Mouse (Mus musculus) limb, embryonic 11.5 days (tissue): ENCODE measurements at regions not wholly inside any gene's neighbourhood (a gene's known extent, or its start where the extent isn't known, plus 50 kb on each side); places are given as distances from the start of the nearest gene placed in this dataset.

Source experiments
- ATAC-seq: fragments of 200-750 bp; cut with Nextera tagmentation; 2 replicates; pipeline ENCODE4 v1.8.0; 2017; ENCODE audit warnings: low read depth; ENCODE audit not compliant: insufficient number of reproducible peaks, low FRiP score, low TSS enrichment
- DNase-seq: peaks from one replicate; pipeline ENCODE4 v3.0.0-alpha.2; 2015; ENCODE audit warnings: low spot score
- H3K27ac ChIP-seq: fragments of 300-500 bp; sonication (generic); replicated peaks from 2 replicates; pipeline ENCODE4 v1.5.1; 2014; ENCODE audit warnings: low read depth, mild to moderate bottlenecking, low read length
- H3K27me3 ChIP-seq: fragments of 300-500 bp; sonication (generic); 2 replicates; pipeline ENCODE4 v1.6.1; 2014; ENCODE audit warnings: mild to moderate bottlenecking, low read length, mixed read lengths; ENCODE audit not compliant: control insufficient read depth, insufficient read depth
- H3K36me3 ChIP-seq: fragments of 300-500 bp; sonication (generic); 2 replicates; pipeline ENCODE4 v1.6.1; 2014; ENCODE audit warnings: mild to moderate bottlenecking, low read length, moderate library complexity, mixed read lengths; ENCODE audit not compliant: control insufficient read depth, insufficient read depth
- H3K4me1 ChIP-seq: fragments of 300-500 bp; sonication (generic); 2 replicates; pipeline ENCODE4 v1.6.1; 2014; ENCODE audit warnings: low read length, mixed read lengths; ENCODE audit not compliant: control insufficient read depth, insufficient read depth
- H3K4me2 ChIP-seq: fragments of 300-500 bp; sonication (generic); 2 replicates; pipeline ENCODE4 v1.6.1; 2014; ENCODE audit warnings: low read depth, mild to moderate bottlenecking, moderate library complexity; ENCODE audit not compliant: severe bottlenecking
- H3K4me3 ChIP-seq: fragments of 300-500 bp; sonication (generic); 2 replicates; pipeline ENCODE4 v1.5.1; 2014; ENCODE audit warnings: low read depth, low read length
- H3K9ac ChIP-seq: fragments of 300-500 bp; sonication (generic); 2 replicates; pipeline ENCODE4 v1.6.1; 2014; ENCODE audit warnings: mild to moderate bottlenecking, low read length
- H3K9me3 ChIP-seq: fragments of 300-500 bp; sonication (generic); 2 replicates; pipeline ENCODE4 v1.6.1; 2016; ENCODE audit warnings: low read length; ENCODE audit not compliant: control insufficient read depth
- WGBS: fragments of 180-500 bp; shearing (Covaris S2); extraction: QIAGEN DNeasy Blood & Tissue Kit; methylation state at CpG from one replicate; pipeline ENCODE4 v1.1.7; 2014; 5-methylcytosine and 5-hydroxymethylcytosine counted together

DNA sequence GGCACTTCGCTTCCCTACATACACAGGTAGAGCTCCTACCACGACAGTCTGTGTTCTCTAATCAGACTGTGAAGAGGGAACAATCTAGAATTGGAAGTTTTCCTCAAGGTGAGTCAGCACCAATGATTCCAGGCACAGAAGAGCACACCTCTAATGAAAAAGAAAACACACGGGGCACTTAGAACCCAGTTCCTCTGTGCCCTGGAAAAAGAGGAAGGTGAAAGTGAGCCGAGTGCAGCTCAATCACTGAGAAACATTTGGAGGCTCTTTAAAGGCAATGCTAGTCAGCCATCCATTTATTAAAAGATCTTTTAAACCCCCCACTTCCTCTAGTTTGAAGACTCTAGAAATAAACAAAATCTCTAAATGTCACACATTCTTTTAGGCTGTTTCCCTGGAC, 108.4 kb upstream of the Adgrl2 start:
- 63% methylated on average over 4 of the region's 4 CpGs for WGBS
- H3K4me1 ChIP-seq: no peaks in the 10 kb centered on the region

DNA sequence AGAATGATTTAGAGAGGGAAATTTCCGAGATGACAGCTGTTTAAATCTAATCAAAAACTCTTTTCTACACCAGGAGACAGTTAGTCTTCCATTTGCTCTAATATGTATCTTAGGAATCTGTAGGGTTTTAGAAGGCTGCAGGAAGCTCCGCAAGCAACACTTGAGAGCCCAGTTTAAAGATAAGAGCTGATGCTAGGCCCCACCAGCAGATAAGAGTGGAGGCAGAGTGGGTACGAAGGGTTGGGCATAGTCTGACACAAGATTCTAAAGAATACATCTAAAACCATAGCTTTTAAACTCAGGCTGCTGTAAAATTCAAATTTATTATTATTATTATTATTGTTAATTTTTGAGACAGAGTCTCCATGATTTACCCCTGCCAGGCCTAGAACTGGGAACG, 106.7 kb upstream of the Adgrl2 start:
- 83% methylated on average over 4 of the region's 4 CpGs for WGBS
- no peak overlapping the region for H3K4me3 ChIP-seq

More for the DNA sequence above, 108.4 kb upstream of the Adgrl2 start:
- Histone ChIP-seq H3K9me3 (no peaks in the 10 kb centered on the region), H3K9ac (no peak overlapping the region), H3K27me3 (no peaks in the 10 kb centered on the region), H3K27ac (no peak overlapping the region), H3K4me2 (no peak overlapping the region), H3K4me3 (no peak overlapping the region), H3K36me3 (no peaks in the 10 kb centered on the region)
- DNase-seq (no peak), ATAC-seq (no peak)

DNA sequence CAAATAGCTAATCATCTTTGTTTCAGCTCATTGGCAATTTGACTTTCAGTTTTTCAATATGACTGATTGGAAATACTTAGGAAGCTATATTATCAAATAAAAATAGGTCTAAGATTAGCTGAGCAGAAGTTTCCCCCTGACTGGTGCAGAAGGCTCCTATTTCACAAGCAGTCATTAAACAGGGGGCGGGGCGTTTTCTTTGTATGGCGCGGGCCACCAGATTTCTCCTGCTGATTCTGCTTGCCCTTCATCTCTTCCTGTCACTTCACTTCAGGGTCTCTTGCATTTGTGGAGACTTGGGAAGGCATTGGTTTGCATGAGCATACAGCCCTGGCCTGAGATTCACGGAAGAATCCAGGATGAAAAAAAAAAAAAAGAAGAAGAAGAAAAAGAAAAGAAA, 102.3 kb upstream of the Adgrl2 start:
- H3K27ac ChIP-seq: no peak overlapping the region
- H3K4me1 ChIP-seq: peaks cover 31% of the 10 kb centered on the region
- peak overlapping the region; percentile 16; the same call in 1 of the 2 replicates for H3K4me2 ChIP-seq
- no peaks in the 10 kb centered on the region for H3K27me3 ChIP-seq
- no peak overlapping the region for H3K4me3 ChIP-seq
- ATAC-seq (no peak), DNase-seq (peak; percentile 65)
- no peaks in the 10 kb centered on the region for H3K9me3 ChIP-seq
- H3K9ac ChIP-seq: no peak overlapping the region
- WGBS: 2% methylated on average over 5 of the region's 5 CpGs
- no peaks in the 10 kb centered on the region for H3K36me3 ChIP-seq

More for the DNA sequence above, 106.7 kb upstream of the Adgrl2 start:
- Histone ChIP-seq H3K4me1 (0 out of 2 replicates have a peak, but pooled peaks cover 6% of the 10 kb centered on the region), H3K4me2 (no peak overlapping the region), H3K36me3 (no peaks in the 10 kb centered on the region), H3K27me3 (no peaks in the 10 kb centered on the region), H3K9me3 (no peaks in the 10 kb centered on the region), H3K27ac (no peak overlapping the region), H3K9ac (no peak overlapping the region)
- no peak for ATAC-seq
- DNase-seq: no peak

DNA sequence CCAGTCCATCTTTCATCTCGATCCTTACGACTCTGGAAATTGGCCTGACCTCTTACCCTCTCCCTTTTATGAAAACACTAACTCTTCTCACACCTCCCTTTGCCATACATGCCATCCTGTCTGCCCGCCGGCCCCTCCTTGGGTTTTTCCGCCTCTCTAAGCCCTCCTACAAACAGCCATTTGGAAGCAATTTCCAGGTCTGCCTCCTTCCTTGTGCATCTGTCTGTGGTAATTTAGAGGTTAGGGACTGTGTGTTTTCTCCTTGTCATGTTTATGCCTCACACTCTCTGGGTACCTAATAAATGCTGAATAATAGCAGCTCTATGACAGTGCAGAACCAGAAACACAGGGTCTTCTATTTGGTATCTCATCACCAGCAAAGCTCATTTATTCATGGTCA, 99.7 kb upstream of the Adgrl2 start:
- H3K4me1 ChIP-seq: peaks cover 33% of the 10 kb centered on the region
- peak; percentile 58 for DNase-seq
- ATAC-seq: no peak
- no peak overlapping the region for H3K27ac ChIP-seq
- no peak overlapping the region for H3K4me3 ChIP-seq
- 6% methylated on average over 5 of the region's 5 CpGs for WGBS
- H3K27me3 ChIP-seq: no peaks in the 10 kb centered on the region
- H3K4me2 ChIP-seq: no peak overlapping the region
- H3K36me3 ChIP-seq: no peaks in the 10 kb centered on the region
- no peak overlapping the region for H3K9ac ChIP-seq
- H3K9me3 ChIP-seq: no peaks in the 10 kb centered on the region

DNA sequence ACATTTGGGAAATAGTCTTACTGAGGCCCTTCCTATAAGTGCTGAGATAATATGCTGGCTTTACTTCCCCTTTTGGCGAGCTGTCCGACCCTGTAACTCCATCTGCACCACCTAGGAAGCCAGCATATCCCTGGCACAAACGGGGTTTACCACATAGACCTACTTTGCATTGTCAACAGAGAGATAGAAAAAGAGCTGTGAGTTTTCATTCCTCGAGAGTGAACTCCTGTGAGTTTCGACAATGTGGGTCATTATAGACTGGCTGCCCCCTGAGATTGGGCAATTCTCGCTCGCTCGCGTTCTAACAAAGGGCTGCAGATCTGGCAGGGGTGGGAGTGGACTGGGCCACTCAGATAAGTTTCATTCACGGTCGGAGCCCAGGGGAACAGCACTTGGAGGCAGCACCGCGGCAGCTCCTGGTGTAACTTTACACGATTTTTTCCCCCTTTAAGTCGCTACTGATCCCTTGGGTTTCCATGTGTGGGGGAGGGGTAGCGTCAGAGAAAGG, 98.3 kb upstream of the Adgrl2 start:
- Histone ChIP-seq H3K4me1 (peaks cover 35% of the 10 kb centered on the region), H3K4me3 (peak overlapping the region; percentile 9; the same call in 1 of the 2 replicates), H3K36me3 (no peaks in the 10 kb centered on the region), H3K27ac (no peak overlapping the region), H3K9ac (peak overlapping the region; percentile 3; the same call in 1 of the 2 replicates), H3K27me3 (no peaks in the 10 kb centered on the region), H3K9me3 (no peaks in the 10 kb centered on the region), H3K4me2 (peak overlapping the region; percentile 24)
- WGBS: 4% methylated on average over 16 of the region's 16 CpGs
- ATAC-seq (no peak), DNase-seq (peak; percentile 70)

DNA sequence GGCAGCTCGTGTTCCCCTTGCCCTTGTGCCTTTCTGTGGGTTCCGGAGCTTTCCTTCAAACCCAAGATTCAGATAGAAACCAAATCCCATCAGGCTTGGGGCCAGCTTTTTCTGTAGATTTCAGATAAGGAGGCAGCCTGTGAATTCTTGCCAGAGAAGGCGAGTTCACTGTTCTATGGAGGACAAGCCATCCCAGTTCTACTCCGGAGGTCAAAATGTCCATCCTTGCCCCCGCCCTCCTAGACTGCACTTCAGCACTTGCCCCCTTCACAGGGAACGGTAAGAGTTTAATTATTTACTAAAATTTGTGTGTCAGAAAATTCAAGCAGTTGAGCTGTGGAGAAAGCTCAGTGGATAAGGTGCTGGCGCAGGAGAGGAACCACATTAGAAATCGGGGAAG, 97.1 kb upstream of the Adgrl2 start:
- peaks cover 29% of the 10 kb centered on the region for H3K4me1 ChIP-seq
- 89% methylated on average over 8 of the region's 8 CpGs for WGBS
- H3K4me3 ChIP-seq: no peak overlapping the region
- ATAC-seq (no peak), DNase-seq (no peak)
- no peaks in the 10 kb centered on the region for H3K9me3 ChIP-seq
- no peak overlapping the region for H3K9ac ChIP-seq
- no peaks in the 10 kb centered on the region for H3K36me3 ChIP-seq
- no peak overlapping the region for H3K27ac ChIP-seq
- H3K27me3 ChIP-seq: no peaks in the 10 kb centered on the region
- no peak overlapping the region for H3K4me2 ChIP-seq

DNA sequence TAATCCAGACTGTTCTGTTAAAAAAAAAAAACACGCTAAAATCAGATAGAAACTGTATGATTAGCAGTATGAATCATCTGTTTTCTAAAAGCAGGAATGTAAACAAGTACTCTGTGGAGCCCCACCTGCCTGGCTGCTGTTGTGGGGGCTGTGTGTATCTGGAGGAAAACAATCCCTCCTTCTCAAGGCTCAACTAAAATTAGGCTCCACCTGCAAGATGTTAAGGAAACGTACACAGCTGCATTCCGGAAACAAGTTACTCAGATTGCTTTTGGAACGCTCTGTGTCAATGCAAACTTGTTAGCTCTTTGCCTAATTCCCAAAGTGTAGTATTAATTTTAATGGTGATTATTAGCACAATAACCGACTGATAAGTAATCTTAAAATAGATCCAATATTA, 96.3 kb upstream of the Adgrl2 start:
- ATAC-seq: no peak
- H3K36me3 ChIP-seq: no peaks in the 10 kb centered on the region
- WGBS: 32% methylated on average over 5 of the region's 5 CpGs
- H3K4me2 ChIP-seq: no peak overlapping the region
- H3K27me3 ChIP-seq: no peaks in the 10 kb centered on the region
- H3K4me1 ChIP-seq: peaks cover 26% of the 10 kb centered on the region
- no peak overlapping the region for H3K4me3 ChIP-seq
- DNase-seq: no peak
- no peaks in the 10 kb centered on the region for H3K9me3 ChIP-seq
- H3K9ac ChIP-seq: no peak overlapping the region
- no peak overlapping the region for H3K27ac ChIP-seq

DNA sequence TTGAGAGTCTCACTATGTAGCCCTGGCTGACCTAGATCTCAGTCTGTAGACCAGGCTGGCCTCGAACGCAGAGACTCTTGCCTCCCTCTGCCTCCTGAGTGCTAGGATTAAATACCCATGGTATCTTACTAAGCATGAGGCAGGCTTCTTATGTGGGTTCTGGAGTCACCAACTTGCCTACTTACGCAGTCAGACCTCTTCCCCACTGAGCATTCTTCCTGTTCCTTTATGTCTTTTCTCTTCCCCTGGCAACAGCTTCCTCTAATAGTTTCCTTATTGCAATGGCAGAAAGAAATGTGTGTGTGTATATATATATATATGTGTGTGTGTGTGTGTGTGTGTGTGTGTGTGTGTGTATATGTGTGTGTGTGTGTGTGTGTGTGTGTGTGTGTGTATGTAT, 95.7 kb upstream of the Adgrl2 start:
- Histone ChIP-seq H3K9ac (no peak overlapping the region), H3K27me3 (no peaks in the 10 kb centered on the region), H3K9me3 (no peaks in the 10 kb centered on the region), H3K4me3 (no peak overlapping the region), H3K27ac (no peak overlapping the region), H3K4me1 (peaks cover 26% of the 10 kb centered on the region), H3K36me3 (no peaks in the 10 kb centered on the region), H3K4me2 (no peak overlapping the region)
- 72% methylated on average over 3 of the region's 3 CpGs for WGBS
- ATAC-seq (no peak), DNase-seq (no peak)
